Mouse (Mus musculus): ENCODE data around the gene Defb13.
A peak's percentile ranks its signal among the peaks of the same experiment; 100 is the strongest.
"Not testable (repeated sequence)": the region's sequence is repeated elsewhere in the genome, so short reads cannot be mapped to it uniquely, and the experiment has no call there.

Gene Defb13

GRCm38 (mm10) chr8:21946462-21946861 is at the start of gene Defb13:
TSS of gene Defb13 (plus strand) at chr8:21946762.
- DNase-seq (ENCODE audit: low spot score) = no peak

- DNase-seq (ENCODE audit: low spot score) = not testable (repeated sequence)
These were observed 40.3 kb upstream of the Defb13 start, which contains the start of gene Defb11 for GRCm38 (mm10) chr8:21906290-21906689. TSS of gene Defb11 (minus strand) at chr8:21906412.

- no peak for DNase-seq (ENCODE audit: low spot score)
These were observed 34.6 kb upstream of the Defb13 start for GRCm38 (mm10) chr8:21911931-21912330.

- DNase-seq (ENCODE audit: low spot score) = no peak
These were observed 34.0 kb upstream of the Defb13 start for GRCm38 (mm10) chr8:21912554-21912953.

GRCm38 (mm10) chr8:21915625-21916024 is 30.9 kb upstream of the Defb13 start:
- no peak for DNase-seq (ENCODE audit: low spot score)

- DNase-seq (ENCODE audit: low spot score) = not testable (repeated sequence)
These were observed 15.8 kb upstream of the Defb13 start for GRCm38 (mm10) chr8:21930754-21931153.

- DNase-seq (ENCODE audit: low spot score) = no peak
These were observed 14.0 kb upstream of the Defb13 start, which contains the start of gene Defb15 for GRCm38 (mm10) chr8:21932610-21933009. TSS of gene Defb15 (minus strand) at chr8:21932710.

GRCm38 (mm10) chr8:21938052-21938451 is 8.5 kb upstream of the Defb13 start, which contains the start of gene Defb35:
TSS of gene Defb35 (plus strand) at chr8:21938352.
- not testable (repeated sequence) for DNase-seq (ENCODE audit: low spot score)

GRCm38 (mm10) chr8:21947311-21948017 is 902 bp downstream of the Defb13 start:
- DNase-seq (ENCODE audit: low spot score) = no peak

- DNase-seq (ENCODE audit: low spot score) = peak; percentile 47
These were observed 8.8 kb downstream of the Defb13 start for GRCm38 (mm10) chr8:21955321-21955720.

- no peak for DNase-seq (ENCODE audit: low spot score)
These were observed 9.8 kb downstream of the Defb13 start for GRCm38 (mm10) chr8:21956336-21956735.

GRCm38 (mm10) chr8:21958414-21958813 is 11.9 kb downstream of the Defb13 start, which contains the start of gene Fam90a1a:
TSS of gene Fam90a1a (plus strand) at chr8:21958714.
- no peak for DNase-seq (ENCODE audit: low spot score)

- no peak for DNase-seq (ENCODE audit: low spot score)
These were observed 20.1 kb downstream of the Defb13 start for GRCm38 (mm10) chr8:21966646-21967045.

GRCm38 (mm10) chr8:21969475-21969874 is 22.9 kb downstream of the Defb13 start, which contains the start of gene Ccdc70:
TSS of gene Ccdc70 (plus strand) at chr8:21969775.
- no peak for DNase-seq (ENCODE audit: low spot score)

- no peak for DNase-seq (ENCODE audit: low spot score)
These were observed 31.6 kb downstream of the Defb13 start for GRCm38 (mm10) chr8:21978193-21978592.

GRCm38 (mm10) chr8:21981664-21982337 is 35.2 kb downstream of the Defb13 start:
- peak; percentile 14 for DNase-seq (ENCODE audit: low spot score)

- peak; percentile 53 for DNase-seq (ENCODE audit: low spot score)
These were observed 45.6 kb downstream of the Defb13 start for GRCm38 (mm10) chr8:21992184-21992583.

- DNase-seq (ENCODE audit: low spot score) = no peak
These were observed 48.6 kb downstream of the Defb13 start for GRCm38 (mm10) chr8:21995181-21995580.

All from urinary bladder, postnatal 14 days (tissue).